Mouse (Mus musculus) cortical plate, adult 2 months (tissue): Measurements from ENCODE around the gene Crb1.

Source experiments
- CTCF ChIP-seq: fragments of 200-500 bp; IDR thresholded peaks from 2 replicates; pipeline ENCODE4 v1.5.1; 2011; ENCODE audit warnings: mild to moderate bottlenecking, control low read depth, low read length; ENCODE audit not compliant: insufficient read depth; ENCODE audit errors: extremely low read depth
- POLR2A ChIP-seq: fragments of 200-500 bp; IDR thresholded peaks from 2 replicates; pipeline ENCODE4 v1.6.1; 2011; ENCODE audit warnings: mild to moderate bottlenecking, low read length, control low read depth; ENCODE audit not compliant: insufficient read depth; ENCODE audit errors: extremely low read depth

- no peak for TF ChIP-seq POLR2A
- no peak for TF ChIP-seq CTCF
Observed at GRCm38 (mm10) chr1:139376638-139377286, at the start of gene Crb1.
